Mouse (Mus musculus) gonadal fat pad, adult 2 months (tissue): Measurements from ENCODE around the gene Clpb. TPM values are rescaled to one million over a fixed set of nuclear protein-coding genes. Genes with fewer than 3 reads are reported as not detected.

Experiments
- DNase-seq: peaks from one replicate; pipeline ENCODE4 v3.0.0-alpha.2; 2012; ENCODE audit warnings: low read depth
- polyA plus RNA-seq: library from polyadenylated mRNA; depleted of rRNA; stranded (reverse); fragments of >200 nt; gene quantifications from 2 replicates; pipeline ENCODE4 v1.2.3, GENCODE M21; 2012

Gene Clpb
- polyA plus RNA-seq, 1 experiment = 43.0 TPM

- no peak for DNase-seq
These were observed 63.5 kb downstream of the Clpb start for GRCm38 (mm10) chr7:101726980-101727379.

- no peak for DNase-seq
These were observed 68.7 kb downstream of the Clpb start for GRCm38 (mm10) chr7:101732096-101732495.

DNA sequence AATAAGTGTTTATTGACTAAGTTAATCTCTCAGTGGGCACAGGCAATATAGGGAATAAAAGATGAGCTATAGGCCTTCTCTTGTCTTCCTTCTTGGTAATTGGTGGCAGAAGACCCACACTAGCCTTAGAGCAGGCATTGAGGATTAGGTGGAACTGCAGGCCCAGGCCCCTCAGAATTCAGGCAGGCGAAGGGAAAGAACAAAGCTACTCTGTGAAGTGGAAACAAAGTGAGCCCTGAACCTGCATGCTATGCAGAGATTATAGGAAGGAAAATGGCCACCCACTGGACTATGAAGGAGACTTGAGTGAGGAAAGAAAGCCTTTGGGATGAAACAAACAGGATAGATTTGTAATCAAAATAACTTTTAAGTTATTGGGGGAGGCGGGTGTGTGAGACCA lies 69.6 kb downstream of the Clpb start:
- DNase-seq = no peak

- DNase-seq = no peak
These were observed 71.9 kb downstream of the Clpb start for GRCm38 (mm10) chr7:101735297-101735696.

GRCm38 (mm10) chr7:101737735-101738134 lies 74.3 kb downstream of the Clpb start:
- no peak for DNase-seq

DNA sequence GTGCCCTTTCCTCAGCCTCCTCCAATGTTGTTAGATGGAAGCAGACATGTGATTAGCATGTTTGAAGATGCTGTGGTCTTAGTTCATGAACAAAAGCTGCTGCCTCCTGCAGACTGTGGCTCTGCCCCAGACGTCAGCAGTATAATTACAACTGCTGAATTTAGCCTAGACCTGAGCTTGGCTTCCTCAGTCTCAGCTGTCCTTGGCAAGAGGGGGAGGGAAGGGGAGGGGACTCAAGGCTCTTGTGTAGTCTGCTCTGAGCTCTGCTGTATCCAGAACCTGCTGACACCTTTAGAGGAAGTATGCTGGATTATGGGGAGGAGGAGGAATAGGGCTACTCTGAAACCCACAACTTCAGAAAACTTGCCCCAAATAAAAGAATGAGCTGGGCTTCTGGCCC lies 76.2 kb downstream of the Clpb start:
- DNase-seq = no peak

- no peak for DNase-seq
These were observed 80.1 kb downstream of the Clpb start for GRCm38 (mm10) chr7:101743487-101743886.

DNA sequence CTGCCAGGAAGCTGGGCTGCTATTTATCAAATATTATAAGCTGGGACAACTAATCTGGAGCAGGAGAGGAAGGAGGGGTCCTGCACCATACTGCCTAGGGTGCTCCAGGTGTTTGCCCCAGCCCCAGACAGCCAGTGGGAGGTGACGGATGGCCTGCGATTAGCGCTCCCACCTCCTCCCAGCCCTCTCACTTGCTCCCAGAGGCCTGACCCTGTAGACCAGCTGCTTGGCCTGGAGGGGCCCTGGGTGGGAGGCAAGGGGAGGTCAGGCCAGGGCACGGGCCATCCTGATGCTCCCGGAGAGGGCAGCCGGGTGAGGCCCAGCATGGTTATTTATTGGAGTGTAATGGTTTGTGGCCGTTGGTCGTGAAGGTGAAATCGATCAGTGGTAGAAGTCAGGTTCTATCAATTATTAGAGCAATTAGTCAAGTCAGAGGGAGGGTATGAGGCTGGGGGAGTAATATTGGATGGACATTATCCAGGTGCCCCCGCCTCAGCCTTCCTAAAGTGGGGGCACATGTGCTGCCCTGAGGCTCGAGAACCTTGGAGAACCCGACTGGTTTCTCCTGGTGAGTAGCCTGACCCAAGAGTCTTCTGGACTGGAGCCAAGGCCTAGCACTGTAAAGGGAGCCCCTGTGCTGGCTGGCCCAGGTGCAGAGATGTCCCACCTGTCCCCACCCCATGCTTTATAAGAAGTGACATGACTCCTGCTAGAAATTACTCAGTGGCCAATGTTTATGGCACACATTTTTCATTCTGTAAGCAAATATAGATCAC lies 83.3 kb downstream of the Clpb start:
- no peak for DNase-seq

GRCm38 (mm10) chr7:101750268-101750667 lies 86.8 kb downstream of the Clpb start:
- DNase-seq = no peak

DNA sequence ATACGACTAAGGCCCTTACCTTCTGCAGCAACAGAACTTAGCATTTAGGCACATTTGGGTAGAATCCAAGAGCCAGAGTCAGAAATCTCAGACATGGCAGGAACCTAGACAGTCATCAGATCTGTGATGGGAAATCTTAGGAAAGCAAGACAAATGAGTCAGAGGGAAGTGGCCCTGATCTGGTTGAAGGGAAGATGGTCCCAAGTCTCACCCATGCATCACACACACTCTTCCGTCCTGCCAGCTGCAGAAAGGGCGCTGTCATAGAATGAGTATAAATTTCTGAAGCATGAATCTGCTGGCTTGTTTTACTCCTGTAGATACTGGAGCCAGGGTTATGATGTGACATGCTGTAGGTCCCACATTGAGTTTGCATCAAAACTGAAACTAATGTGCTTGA lies 88.9 kb downstream of the Clpb start:
- DNase-seq = no peak

GRCm38 (mm10) chr7:101753492-101753891 lies 90.1 kb downstream of the Clpb start:
- DNase-seq = no peak

- DNase-seq = no peak
These were observed 91.0 kb downstream of the Clpb start for GRCm38 (mm10) chr7:101754416-101754815.

DNA sequence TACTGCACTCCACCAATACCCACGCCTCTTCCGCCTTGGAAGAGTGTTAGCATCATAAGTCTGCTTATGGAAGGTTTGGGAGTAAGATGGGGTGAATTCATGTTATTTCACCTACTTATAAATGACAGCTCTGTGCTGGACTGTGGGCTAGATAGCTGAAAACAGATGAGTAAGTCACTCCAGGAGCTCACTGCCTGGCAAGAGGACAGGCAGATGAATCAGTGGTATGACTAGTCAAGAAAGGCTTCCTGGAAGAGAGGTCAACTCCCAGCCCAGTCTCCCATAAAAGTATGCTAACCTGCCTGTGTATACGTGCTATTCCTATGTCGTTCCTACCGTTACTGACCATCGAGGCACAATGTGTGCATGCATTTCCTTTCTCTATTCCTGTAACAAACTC lies 91.9 kb downstream of the Clpb start:
- DNase-seq = no peak

- peak; percentile 56 for DNase-seq
These were observed 98.7 kb downstream of the Clpb start for GRCm38 (mm10) chr7:101761899-101762780.

DNA sequence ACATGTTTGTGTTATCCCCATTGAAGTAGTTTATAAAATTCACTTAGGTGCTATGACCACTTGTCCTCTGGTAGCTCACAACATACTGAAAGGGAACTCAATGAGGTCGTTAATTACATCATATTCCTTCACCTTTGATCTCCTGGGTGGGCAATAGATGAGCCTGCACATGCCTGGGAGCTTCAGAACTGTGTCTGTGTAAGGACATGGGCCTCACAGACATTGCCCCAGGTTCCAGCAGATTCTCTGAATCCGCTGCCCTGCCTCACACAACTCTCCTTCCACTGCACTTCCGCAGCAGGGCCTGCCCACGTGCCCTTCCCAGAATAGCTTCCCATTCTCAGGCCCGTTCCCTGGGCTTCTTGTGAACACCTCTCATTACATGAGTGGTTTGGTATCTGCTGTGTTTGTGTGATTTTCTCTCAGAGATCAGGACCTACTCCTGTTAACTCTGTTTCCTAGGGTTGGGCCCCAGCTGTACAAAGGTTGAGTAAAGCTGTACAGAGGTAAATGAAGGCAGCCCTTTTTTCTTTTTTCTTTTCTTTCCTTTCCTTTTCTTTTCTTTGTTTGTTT lies 104.0 kb downstream of the Clpb start:
- DNase-seq = no peak

DNA sequence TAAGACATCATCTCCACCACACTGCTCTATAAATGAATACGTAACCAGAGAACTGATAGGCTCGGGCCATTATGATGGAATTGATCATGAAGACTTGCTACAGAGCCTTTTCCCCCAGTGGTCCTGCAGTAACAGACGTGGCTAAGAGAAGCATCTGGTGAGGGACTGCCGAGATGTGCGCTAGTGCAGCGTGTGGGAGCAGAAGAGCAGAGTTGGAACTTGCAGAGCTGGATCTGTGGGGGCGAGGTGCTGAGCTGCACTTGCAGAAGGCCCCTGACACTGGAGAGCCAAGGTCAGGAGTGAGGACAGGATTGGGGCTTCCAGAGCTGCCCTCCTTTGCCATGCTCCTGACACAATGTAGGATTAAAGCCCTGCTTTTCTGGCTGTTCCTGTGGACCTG lies 106.6 kb downstream of the Clpb start:
- DNase-seq = no peak

GRCm38 (mm10) chr7:101771604-101772003 lies 108.2 kb downstream of the Clpb start:
- no peak for DNase-seq

- no peak for DNase-seq
These were observed 109.3 kb downstream of the Clpb start for GRCm38 (mm10) chr7:101772687-101773086.

DNA sequence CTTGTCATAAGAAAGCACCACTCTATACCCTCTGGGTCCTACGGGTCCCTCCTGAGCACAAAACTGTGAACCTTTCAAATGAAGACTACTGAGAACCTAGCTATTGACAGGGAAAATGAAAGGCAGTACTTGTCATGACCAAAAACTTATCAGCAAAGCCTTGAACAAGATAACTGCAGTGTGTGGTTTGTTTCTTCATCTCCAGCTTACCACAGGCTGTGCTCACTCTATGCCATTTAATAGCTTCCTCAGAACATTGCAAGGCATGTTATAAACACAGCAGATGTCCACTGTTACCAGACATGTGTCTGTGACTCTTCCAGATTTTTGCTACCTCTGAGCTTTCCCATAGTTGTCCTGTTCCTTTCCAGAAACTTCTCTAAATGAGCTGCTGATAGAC lies 113.6 kb downstream of the Clpb start:
- no peak for DNase-seq

GRCm38 (mm10) chr7:101817861-101818401 lies 154.5 kb downstream of the Clpb start, which contains the start of gene Phox2a:
TSS of gene Phox2a (plus strand) at chr7:101818313.
- no peak for DNase-seq

GRCm38 (mm10) chr7:101820295-101821030 lies 157.0 kb downstream of the Clpb start:
- no peak for DNase-seq
